Mouse (Mus musculus) retina, postnatal 7 days (tissue): ENCODE data around the gene Ell.
A peak's percentile ranks its signal among the peaks of the same experiment; 100 is the strongest.

Experiments used
- DNase-seq: peaks from one replicate; pipeline ENCODE4 v3.0.0-alpha.2; 2012; ENCODE audit warnings: low read depth, low spot score

Gene Ell

GRCm38 (mm10) chr8:70539077-70539813 lies at the start of gene Ell:
TSS of gene Ell (plus strand) at chr8:70539457.
- peak; percentile 95 for DNase-seq

DNA sequence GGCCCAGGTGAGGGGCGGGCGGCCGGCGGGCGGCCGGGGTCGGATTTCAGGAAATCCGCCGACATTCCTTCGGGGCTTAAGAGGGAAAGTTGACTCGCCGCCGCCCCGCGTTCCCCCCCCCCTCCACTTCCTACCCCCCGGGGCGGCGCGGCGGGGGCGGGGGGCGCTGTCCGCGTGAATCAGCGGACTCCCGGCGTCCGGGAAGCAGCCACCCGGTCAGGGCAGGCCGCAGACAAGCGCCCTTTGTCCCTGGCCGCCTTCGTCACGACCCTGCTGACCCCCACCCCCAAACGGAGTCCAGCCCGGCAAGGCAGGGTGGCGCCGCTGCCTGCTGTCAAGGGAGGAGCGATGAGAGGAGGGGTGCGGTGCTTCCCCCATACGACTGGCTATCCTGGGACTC lies 49.7 kb upstream of the Ell start:
- no peak for DNase-seq

- no peak for DNase-seq
Measured at GRCm38 (mm10) chr8:70490061-70490879, 49.0 kb upstream of the Ell start.

GRCm38 (mm10) chr8:70490880-70491495 lies 48.3 kb upstream of the Ell start:
- no peak for DNase-seq

DNA sequence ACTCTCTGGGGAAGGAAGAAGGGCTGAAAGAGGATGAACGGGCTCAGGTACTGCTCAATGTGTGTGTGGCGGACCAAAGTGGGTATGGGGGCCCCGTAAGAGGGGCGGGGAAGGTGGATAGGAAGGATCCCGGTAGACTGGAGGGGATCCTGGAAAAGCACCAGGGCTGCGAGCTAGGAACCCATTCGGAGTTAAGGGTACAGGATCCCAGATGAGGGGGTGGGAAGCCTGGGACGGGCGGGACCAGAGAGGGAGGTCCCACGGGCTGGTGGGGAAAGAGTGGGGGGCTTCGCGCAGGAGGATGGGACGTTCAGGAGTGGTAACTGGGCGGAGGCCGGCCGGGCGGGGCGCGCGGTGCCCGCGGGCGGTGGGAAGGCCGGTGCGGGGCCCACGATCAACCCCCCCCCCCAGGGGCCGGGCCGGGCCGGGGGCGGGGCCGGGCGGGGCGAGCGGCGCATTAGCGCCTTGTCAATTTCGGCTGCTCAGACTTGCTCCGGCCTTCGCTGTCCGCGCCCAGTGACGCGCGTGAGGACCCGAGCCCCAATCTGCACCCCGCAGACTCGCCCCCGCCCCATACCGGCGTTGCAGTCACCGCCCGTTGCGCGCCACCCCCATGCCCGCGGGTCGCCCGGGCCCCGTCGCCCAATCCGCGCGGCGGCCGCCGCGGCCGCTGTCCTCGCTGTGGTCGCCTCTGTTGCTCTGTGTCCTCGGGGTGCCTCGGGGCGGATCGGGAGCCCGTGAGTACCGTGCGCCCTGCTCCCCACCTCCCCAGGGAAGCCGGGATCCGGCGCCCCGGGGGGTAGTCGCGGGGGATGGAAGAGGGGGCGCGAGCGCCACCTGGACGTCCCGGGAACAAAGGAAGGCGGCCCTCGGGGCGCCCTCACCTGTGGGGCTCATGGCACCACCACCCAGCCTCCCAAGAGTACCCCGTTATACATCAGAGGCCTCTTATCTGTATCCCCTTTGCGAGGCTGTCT lies 46.3 kb upstream of the Ell start, which contains the start of gene Crlf1:
Crlf1 (plus strand) TSS at position 495 of the 977 bp plus-strand sequence.
- DNase-seq, result no peak

DNA sequence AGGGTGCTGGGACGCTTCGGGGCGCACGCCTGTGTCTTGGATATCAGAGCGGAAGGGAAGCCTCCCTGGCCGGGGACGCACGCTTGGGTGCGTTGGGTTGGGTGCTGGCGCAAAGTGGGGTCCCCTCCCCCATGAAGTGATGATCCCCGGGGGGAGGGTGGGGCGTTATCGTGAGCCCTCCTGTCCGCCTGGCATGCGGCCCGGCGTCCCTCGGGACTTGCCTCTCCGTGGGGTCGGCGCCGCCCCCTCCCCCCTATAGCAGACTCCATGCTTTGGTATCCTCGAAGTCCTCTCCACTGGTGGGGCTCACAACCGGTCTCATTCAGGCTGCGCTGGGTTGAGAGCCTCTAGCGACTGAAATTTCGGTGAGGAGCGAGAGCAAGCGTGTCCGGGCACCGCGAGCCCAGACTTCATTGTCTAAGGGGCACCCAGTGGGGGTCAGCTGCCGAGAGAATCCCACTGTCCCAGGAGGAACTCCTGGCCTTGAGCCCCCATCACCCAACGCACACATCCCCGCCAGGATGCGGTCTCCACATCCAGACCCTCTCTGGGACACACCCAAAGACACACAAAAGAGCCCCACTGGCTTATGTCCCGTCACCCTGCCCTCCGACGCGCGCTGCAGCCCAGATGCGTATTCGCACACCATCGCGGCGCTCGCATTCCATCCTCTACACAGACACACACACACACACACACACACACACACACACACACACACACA lies 45.4 kb upstream of the Ell start:
- no peak for DNase-seq

- DNase-seq, result no peak
Measured at GRCm38 (mm10) chr8:70494416-70494945, 44.8 kb upstream of the Ell start.

- DNase-seq, result no peak
Measured at GRCm38 (mm10) chr8:70495001-70495770, 44.1 kb upstream of the Ell start.

- DNase-seq, result no peak
Measured at GRCm38 (mm10) chr8:70495771-70496062, 43.5 kb upstream of the Ell start.

DNA sequence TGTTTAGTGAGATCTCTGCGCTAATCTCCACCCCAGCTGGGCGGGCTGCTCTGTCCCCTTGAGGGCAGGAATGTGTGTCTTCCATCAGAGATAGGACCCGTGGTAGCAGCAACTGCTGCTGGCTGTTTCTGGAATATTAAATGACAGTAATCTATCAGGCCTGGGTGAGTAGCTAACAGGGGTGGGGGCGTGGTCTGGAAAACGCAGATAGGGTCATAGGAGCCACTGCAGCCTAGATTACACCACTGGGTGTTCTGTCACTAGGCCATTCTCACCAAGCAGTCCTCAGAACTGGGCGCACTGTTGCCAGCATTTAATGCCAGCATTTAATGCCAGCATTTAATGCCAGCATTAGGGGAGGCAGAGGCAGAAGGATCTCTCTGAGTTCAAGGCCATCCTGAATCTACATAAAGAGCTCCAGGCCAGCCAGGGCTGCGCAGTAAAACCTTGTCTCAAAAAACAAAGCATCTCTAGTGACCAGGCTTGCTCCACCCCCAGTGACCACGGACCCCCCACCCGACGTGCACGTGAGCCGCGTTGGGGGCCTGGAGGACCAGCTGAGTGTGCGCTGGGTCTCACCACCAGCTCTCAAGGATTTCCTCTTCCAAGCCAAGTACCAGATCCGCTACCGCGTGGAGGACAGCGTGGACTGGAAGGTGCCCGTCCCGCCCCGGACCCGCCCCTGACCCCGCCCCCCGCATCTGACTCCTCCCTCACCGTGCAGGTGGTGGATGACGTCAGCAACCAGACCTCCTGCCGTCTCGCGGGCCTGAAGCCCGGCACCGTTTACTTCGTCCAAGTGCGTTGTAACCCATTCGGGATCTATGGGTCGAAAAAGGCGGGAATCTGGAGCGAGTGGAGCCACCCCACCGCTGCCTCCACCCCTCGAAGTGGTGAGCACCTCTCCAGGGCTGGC lies 38.6 kb upstream of the Ell start:
- no peak for DNase-seq

GRCm38 (mm10) chr8:70501820-70502529 lies 37.3 kb upstream of the Ell start:
- no peak for DNase-seq

DNA sequence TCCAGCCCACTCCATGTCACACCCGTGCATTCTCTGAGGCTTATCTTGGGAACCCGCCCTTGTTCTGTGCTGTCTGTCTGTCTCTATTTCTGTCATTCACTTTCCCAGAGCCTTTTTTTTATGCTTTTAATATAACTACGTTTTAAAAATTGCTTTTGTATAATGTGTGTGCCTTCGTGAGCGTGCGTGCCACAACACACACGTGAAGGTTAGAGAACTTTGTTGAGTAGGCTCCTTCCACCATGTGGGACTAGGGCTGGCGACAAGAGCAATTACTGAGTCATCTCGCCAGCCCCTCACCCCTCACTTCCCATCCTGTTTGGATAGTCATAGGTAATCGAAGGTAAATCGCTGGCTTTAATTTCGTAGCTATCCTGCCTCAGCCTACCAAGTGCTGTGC lies 36.7 kb upstream of the Ell start:
- DNase-seq, result no peak

GRCm38 (mm10) chr8:70503062-70503750 lies 36.1 kb upstream of the Ell start:
- DNase-seq, result peak; percentile 57

DNA sequence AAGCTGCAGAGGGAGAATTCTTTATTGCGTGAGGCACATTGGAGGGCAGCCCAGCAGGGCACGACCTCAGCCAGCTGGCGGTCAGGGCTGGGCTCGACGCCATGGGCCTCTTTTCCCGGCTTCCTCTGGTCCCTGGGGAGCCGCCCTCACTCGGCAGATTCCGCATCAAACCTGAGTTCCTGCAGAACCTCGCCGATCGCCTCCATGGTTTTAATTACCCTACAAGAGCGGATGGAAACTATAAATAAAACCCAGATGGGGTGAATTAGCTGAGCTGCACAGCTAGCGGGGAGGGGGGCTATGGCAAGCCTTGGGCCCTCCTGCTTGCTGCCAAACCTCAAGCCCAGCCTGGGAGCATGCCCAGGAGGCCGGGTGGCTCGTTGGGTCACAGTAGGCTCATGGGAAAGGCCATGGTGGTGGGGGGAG lies 35.0 kb upstream of the Ell start:
- no peak for DNase-seq

DNA sequence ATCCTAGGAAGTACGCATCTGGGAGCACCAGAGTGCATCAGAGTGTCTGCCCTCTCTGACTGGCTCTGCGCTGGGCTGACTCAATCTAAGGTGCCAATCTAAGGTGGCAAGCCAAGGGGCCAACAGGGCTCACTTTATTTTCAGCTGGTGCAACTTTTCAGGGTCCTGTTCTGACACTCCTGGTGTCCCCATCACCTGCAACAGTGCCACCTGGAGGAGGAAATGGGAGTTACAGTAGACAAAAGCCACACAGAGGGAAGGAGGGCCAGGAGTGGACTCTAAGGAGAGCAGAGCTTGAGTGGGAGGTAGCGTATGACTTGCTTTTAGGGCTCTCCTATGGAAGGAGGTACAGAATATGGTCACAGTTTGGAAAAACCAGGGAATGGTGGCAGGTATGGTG lies 34.4 kb upstream of the Ell start:
- peak; percentile 75 for DNase-seq

- no peak for DNase-seq
Measured at GRCm38 (mm10) chr8:70505698-70506327, 33.4 kb upstream of the Ell start.
